Mouse (Mus musculus) heart, postnatal 0 days (tissue): Measurements from ENCODE around the gene Msh5. TPM values are rescaled to one million over a fixed set of nuclear protein-coding genes. Genes with fewer than 3 reads are reported as not detected.

Experiments
- ATAC-seq: fragments of 200-750 bp; cut with Nextera tagmentation; 2 replicates; pipeline ENCODE4 v1.8.0; 2017; ENCODE audit warnings: low read depth, moderate number of reproducible peaks, moderate library complexity; ENCODE audit not compliant: insufficient read depth
- DNase-seq: peaks from one replicate; pipeline ENCODE4 v3.0.0-alpha.2; 2016; ENCODE audit warnings: low spot score
- H3K27ac ChIP-seq: fragments of 300-500 bp; sonication (generic); 2 replicates; pipeline ENCODE4 v1.5.1; 2014; ENCODE audit warnings: low read depth, mild to moderate bottlenecking
- H3K27me3 ChIP-seq: fragments of 300-500 bp; sonication (generic); 2 replicates; pipeline ENCODE4 v1.6.1; 2014; ENCODE audit warnings: low read length, mixed read lengths; ENCODE audit not compliant: control insufficient read depth, insufficient read depth
- H3K36me3 ChIP-seq: fragments of 300-500 bp; sonication (generic); replicated peaks from 2 replicates; pipeline ENCODE4 v1.6.1; 2014; ENCODE audit warnings: low read length, mixed read lengths; ENCODE audit not compliant: control insufficient read depth, insufficient read depth
- H3K4me1 ChIP-seq: fragments of 300-500 bp; sonication (generic); 2 replicates; pipeline ENCODE4 v1.6.1; 2014; ENCODE audit warnings: antibody characterized with exemption; ENCODE audit not compliant: control insufficient read depth, insufficient read depth
- H3K4me2 ChIP-seq: fragments of 300-500 bp; sonication (generic); 2 replicates; pipeline ENCODE4 v1.6.1; 2014; ENCODE audit warnings: low read depth, mild to moderate bottlenecking, low read length, moderate library complexity
- H3K4me3 ChIP-seq: fragments of 300-500 bp; sonication (generic); 2 replicates; pipeline ENCODE4 v1.5.1; 2014; ENCODE audit warnings: low read depth, low read length
- H3K9ac ChIP-seq: fragments of 300-500 bp; sonication (generic); replicated peaks from 2 replicates; pipeline ENCODE4 v1.6.1; 2014; ENCODE audit warnings: low read depth, low read length, mixed read lengths
- H3K9me3 ChIP-seq: fragments of 300-500 bp; sonication (generic); replicated peaks from 2 replicates; pipeline ENCODE4 v1.6.1; 2016; ENCODE audit warnings: low read length; ENCODE audit not compliant: control insufficient read depth
- CTCF ChIP-seq: IDR thresholded peaks from 2 replicates; pipeline ENCODE4 v1.5.1; 2016; ENCODE audit warnings: antibody characterized with exemption, control low read depth, low read depth
- EP300 ChIP-seq: IDR thresholded peaks from 2 replicates; pipeline ENCODE4 v1.6.1; 2016; ENCODE audit warnings: antibody characterized with exemption, low read depth
- WGBS: fragments of 180-500 bp; shearing (Covaris S2); extraction: QIAGEN DNeasy Blood & Tissue Kit; methylation state at CpG from one replicate; pipeline ENCODE4 v1.1.7; 2014; 5-methylcytosine and 5-hydroxymethylcytosine counted together
- polyA plus RNA-seq: library from polyadenylated mRNA; unstranded; fragments of >200 nt; fragmentation: Nextera tagmentation; extraction: Ambion mirVana; gene quantifications from 2 replicates; pipeline ENCODE4 v1.2.1, GENCODE M21; 2015
- total RNA-seq: library from RNA; depleted of rRNA; stranded (reverse); fragments of >200 nt; gene quantifications from 2 replicates; pipeline ENCODE4 v1.2.3, GENCODE M21; 2014; ENCODE audit warnings: low replicate concordance

Gene Msh5
- total and polyA plus RNA-seq, 2 experiments from 2014 or later: 1.2 to 1.4 TPM

- peak; percentile 80; the same call in 1 of the 2 replicates for TF ChIP-seq EP300
- no peak for TF ChIP-seq CTCF
- Histone ChIP-seq H3K27me3 (no peaks in the 10 kb centered on the region), H3K4me3 (peak within 1 kb of the TSS; percentile 63), H3K4me2 (peak within 1 kb of the TSS; percentile 72), H3K36me3 (peaks cover 17% of the 10 kb centered on the region), H3K27ac (peak within 1 kb of the TSS; percentile 96), H3K9me3 (no peaks in the 10 kb centered on the region), H3K4me1 (peaks cover 5% of the 10 kb centered on the region; the same call in 1 of the 2 replicates), H3K9ac (peak within 1 kb of the TSS; percentile 86)
- WGBS: 3% methylated on average over 51 of the region's 67 CpGs
- ATAC-seq (peak; percentile 99), DNase-seq (peak; percentile 95)
These were observed 42.5 kb upstream of the Msh5 start, which contains the start of gene Abhd16a for GRCm38 (mm10) chr17:35088825-35089644. Gene Abhd16a (plus strand): TSS chr17:35089263.

GRCm38 (mm10) chr17:35088151-35088550 is 41.6 kb upstream of the Msh5 start:
- Histone ChIP-seq H3K4me2 (no peak overlapping the region), H3K4me1 (peaks cover 5% of the 10 kb centered on the region; the same call in 1 of the 2 replicates), H3K27ac (no peak overlapping the region), H3K9me3 (no peaks in the 10 kb centered on the region), H3K9ac (no peak overlapping the region), H3K4me3 (no peak overlapping the region), H3K36me3 (peaks cover 14% of the 10 kb centered on the region), H3K27me3 (no peaks in the 10 kb centered on the region)
- DNase-seq (no peak), ATAC-seq (no peak)
- WGBS: 30% methylated on average over 2 of the region's 2 CpGs
- no peak for TF ChIP-seq EP300
- TF ChIP-seq CTCF: peak; percentile 37

- Histone ChIP-seq H3K4me2 (no peak within 1 kb of the TSS), H3K4me1 (peaks cover 5% of the 10 kb centered on the region; the same call in 1 of the 2 replicates), H3K27me3 (no peaks in the 10 kb centered on the region), H3K9ac (no peak within 1 kb of the TSS), H3K4me3 (no peak within 1 kb of the TSS), H3K9me3 (no peaks in the 10 kb centered on the region), H3K27ac (no peak within 1 kb of the TSS), H3K36me3 (no peaks in the 10 kb centered on the region)
- ATAC-seq (no peak), DNase-seq (no peak)
- no peak for TF ChIP-seq EP300
- TF ChIP-seq CTCF: no peak
- 45% methylated on average over 7 of the region's 7 CpGs for WGBS
These were observed 38.8 kb upstream of the Msh5 start, which contains the start of gene Ly6g6f for GRCm38 (mm10) chr17:35085208-35085865. Gene Ly6g6f (minus strand): TSS chr17:35085610.

- DNase-seq (no peak), ATAC-seq (no peak)
- Histone ChIP-seq H3K4me2 (no peak overlapping the region), H3K27me3 (no peaks in the 10 kb centered on the region), H3K4me1 (0 out of 2 replicates have a peak, but pooled peaks cover 5% of the 10 kb centered on the region), H3K36me3 (no peaks in the 10 kb centered on the region), H3K9ac (no peak overlapping the region), H3K4me3 (no peak overlapping the region), H3K9me3 (no peaks in the 10 kb centered on the region), H3K27ac (no peak overlapping the region)
- TF ChIP-seq EP300 (no peak), CTCF (no peak)
- WGBS: 47% methylated on average over 3 of the region's 3 CpGs
These were observed 37.5 kb upstream of the Msh5 start for GRCm38 (mm10) chr17:35083929-35084497.

GRCm38 (mm10) chr17:35082841-35083576 is 36.5 kb upstream of the Msh5 start:
- H3K36me3 ChIP-seq: no peaks in the 10 kb centered on the region
- H3K4me1 ChIP-seq: 0 out of 2 replicates have a peak, but pooled peaks cover 5% of the 10 kb centered on the region
- no peak overlapping the region for H3K27ac ChIP-seq
- no peak overlapping the region for H3K4me3 ChIP-seq
- H3K9me3 ChIP-seq: no peaks in the 10 kb centered on the region
- no peaks in the 10 kb centered on the region; the same call in 1 of the 2 replicates for H3K27me3 ChIP-seq
- no peak for TF ChIP-seq CTCF
- no peak for TF ChIP-seq EP300
- no peak overlapping the region for H3K4me2 ChIP-seq
- H3K9ac ChIP-seq: no peak overlapping the region
- 77% methylated on average over 16 of the region's 16 CpGs for WGBS
- ATAC-seq (no peak), DNase-seq (no peak)
